Mouse (Mus musculus): Measurements from ENCODE around the gene Pop5.

Pop5 gene

GRCm38 (mm10) chr5:115266340-115266739 is 30.7 kb downstream of the Pop5 start:
- DNase-seq (ENCODE audit: low spot score), result no peak

GRCm38 (mm10) chr5:115266787-115267468 is 31.3 kb downstream of the Pop5 start:
- DNase-seq (ENCODE audit: low spot score), result no peak

DNA sequence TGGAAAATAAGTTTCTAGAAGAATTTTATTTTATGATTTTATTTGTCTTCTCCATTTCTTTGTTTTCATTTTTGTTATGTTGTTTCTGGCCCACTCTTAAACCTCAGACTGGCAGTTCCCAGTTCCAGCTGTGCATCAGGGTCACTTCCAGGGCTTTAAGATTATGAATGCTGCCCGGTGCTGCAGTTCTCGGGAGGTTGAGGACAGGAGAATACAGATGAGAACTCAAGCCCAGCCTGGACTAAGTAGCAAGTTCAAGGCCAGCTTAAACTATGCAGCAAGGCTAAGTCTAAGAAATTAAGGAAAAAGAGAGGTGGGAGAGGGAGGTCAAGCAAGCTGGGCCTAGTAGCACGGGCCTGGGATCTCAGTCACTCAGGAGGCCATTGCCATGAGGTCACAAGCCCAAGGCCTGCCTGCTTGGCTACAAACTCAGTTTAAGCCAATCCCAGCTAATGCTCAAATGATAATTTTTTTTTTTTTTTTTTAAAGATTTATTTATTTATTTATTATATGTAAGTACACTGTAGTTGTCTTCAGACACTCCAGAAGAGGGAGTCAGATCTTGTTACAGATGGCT is 31.9 kb downstream of the Pop5 start:
- no peak for DNase-seq (ENCODE audit: low spot score)

DNA sequence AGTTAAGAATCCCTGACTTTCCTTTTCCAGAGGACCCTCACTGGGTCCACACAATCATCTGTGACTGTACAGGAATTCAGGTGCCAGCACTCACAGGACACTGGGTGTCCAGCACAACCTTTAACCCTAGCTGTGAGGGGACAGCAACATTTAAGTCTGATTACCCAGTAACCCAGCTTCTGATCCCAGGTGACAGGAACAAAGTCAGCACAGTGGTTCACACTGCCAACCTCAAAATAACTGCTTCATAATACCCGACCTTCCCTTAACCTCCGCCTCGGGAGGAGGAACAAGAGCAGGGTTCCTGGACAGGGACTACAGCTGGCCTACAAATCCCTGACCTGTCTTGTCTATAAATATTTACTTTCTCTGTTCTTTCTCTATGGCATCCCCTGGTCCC is 32.6 kb downstream of the Pop5 start:
- DNase-seq (ENCODE audit: low spot score), result peak; percentile 22

DNA sequence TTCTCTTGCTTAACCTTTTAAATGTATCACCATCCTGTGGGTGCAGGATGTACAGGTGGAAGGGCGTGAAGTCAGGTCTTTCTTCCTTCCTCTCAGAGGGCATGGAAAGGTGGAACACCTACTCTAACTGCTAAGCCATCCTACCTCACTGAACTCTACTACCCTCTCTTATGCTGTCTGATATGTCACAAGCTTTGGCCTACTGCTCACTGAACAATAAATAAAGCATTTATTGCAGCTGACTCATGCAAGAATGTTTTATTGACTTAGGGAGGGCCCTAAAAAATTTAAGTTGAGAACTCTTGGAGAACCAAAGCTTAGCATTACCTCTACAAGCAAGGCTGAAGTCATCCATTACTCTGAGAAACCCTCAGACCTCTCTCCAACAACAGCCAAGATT is 34.3 kb downstream of the Pop5 start:
- DNase-seq (ENCODE audit: low spot score), result no peak

DNA sequence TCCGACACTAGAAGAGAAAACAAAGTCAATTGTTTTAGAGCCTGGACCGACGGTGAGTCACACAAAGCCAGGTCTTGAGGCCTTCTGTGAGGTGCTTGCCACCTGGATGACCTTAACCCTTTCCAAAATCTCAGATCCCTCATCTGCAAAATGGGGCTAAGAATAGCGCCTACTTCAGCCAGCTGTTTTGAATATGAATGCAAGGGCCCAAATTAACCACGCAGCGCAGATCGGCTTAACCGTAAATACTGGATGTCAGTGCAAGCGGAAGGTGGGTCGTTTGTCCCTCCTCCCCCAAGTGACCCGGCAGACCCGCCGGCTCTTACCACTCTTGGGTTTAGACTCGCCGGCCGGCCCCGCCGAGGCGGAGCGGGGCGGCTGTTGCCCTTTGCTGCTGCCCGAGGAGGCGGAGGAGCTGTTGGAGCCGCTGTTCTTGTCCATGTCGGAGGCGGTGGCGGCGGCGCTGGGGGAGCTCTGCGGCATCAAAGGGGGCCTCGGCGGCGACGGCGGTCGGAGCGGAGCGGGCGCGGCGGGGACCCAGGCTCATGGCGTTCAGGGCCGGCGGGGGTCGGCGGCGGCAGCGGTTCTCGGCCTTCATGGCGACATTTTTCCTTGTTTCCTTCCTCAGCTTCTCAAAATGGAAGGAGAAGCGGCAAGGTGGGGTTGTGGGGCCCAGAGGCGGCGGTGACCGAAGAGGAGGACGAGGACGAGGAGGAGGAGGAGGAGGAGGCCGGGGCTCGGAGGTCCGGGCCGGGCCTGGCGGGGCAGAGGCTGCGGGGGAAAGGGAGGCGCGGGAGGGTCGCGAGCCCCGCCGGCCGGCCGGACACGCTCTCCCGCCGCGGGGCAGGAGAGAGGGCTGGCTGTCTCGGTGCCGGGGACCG is 36.5 kb downstream of the Pop5 start:
- DNase-seq (ENCODE audit: low spot score), result peak; percentile 59

GRCm38 (mm10) chr5:115272812-115273548 is 37.3 kb downstream of the Pop5 start, which contains the start of gene Rnf10:
TSS of gene Rnf10 (minus strand) at chr5:115272898.
- DNase-seq (ENCODE audit: low spot score), result peak; percentile 98

- DNase-seq (ENCODE audit: low spot score), result no peak
Measured at GRCm38 (mm10) chr5:115273549-115274135, 38.0 kb downstream of the Pop5 start.

GRCm38 (mm10) chr5:115274353-115274752 is 38.7 kb downstream of the Pop5 start:
- DNase-seq (ENCODE audit: low spot score), result no peak

DNA sequence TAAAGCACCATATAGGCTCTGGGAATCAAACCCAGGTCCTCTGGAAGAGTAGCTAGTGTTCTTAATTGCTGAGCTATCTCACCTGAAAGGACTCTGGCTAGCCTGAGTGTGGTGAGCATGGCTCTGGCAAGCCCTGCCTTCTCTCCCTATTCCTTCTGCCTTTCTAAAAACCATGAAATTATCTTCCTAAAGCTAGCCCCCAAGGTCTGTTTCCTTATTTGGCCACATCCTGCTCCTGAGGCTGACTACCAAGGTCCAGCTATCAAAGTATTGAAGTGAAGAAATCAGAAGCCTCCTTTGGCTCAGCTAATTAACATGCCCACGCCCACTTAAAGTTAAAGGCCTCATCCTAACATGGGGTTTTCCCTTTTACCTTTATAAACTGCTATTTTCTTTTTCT is 39.1 kb downstream of the Pop5 start:
- no peak for DNase-seq (ENCODE audit: low spot score)

DNA sequence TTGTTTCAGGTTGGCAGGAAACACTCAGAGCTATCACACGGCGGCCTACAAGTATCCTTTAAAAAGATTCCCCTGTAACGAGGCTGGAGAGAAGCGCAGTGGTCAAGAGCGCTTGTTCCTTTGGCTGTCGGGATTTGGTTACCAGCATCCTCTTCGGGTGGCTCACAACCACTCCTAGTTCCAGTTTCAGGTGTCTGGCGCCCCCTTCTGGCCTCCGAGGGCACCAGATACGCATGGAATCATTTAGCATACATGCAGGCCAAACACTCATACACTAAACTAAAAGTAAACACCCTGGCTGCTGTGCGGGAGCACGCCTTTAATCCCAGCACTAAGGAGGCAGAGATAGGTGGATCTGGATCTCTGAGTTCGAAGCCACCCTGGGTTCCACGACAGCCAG is 40.4 kb downstream of the Pop5 start:
- no peak for DNase-seq (ENCODE audit: low spot score)

DNA sequence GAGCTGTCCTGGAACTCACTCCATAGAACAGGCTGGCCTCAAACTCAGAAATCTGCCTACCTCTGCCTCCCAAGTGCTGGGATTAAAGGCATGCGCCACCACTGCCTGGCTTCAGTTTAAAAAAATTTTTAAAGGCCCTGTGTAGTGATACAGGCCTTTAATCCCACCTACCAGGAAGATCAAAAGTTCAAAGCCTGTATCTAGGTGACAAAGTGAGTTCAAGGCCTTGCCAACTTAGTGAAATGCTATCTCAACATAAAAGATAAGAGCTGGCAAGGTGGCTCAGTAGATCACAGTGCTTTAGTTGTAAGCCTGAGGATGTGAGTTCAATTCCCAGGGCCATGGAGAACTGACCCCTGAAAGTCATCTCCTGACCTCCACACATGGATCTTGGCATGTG is 42.4 kb downstream of the Pop5 start:
- DNase-seq (ENCODE audit: low spot score), result no peak

DNA sequence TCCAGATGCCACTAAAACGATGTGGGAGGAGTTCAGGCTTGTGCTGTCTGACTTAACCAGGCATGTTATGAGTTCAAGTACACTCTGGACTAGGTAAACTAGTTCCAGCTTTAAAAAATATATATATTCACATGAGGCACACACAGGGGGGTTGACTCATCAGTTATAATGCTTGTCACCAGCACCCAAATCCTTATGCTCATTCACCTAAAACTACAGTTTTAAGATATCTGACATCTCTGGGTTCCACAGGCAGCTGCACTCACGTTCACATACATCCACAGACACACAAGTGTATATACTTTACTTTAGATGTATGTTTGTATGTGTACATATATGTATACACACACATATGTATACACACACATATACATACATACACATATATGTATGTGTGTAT is 43.1 kb downstream of the Pop5 start:
- no peak for DNase-seq (ENCODE audit: low spot score)

DNA sequence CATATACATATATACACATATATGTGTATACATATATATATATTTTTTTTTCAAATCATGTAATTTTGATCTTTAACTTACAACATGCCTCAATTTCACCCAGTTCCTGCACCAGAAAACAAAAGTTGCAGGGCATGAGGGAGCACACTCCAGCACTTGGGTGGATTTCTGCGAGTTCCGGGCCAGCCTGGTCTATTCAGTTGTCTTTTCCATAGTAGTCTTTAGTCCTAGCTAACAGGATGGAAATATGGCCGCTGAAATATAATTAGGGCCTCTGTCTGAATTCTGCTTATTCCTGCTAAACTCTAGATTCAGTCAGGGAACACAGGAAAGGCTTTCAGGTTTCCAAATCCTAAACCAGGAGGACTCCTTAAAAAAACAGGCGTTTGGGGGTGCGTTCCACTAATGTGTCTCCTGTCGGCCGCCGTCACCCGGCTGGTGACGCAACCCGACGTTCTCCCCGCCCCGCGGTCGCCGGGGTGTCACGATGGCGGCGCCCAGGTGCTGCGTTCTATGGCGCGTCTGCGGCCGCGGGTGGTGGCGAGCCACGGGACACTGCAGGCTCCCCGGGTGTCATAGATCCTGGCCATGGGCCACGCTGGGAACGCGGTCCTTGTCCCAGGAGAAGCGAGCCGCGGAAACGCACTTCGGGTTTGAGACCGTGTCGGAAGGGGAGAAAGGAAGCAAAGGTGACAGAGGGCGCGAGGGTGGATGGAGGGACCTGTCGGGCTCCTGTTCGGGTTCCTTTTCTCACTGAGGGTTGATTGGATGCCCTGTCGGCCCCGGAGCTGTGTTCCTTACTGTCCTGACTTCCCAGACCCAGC is 43.8 kb downstream of the Pop5 start, which contains the start of gene Coq5:
TSS of gene Coq5 (plus strand) at position 441 of the 824 bp plus-strand sequence.
- peak; percentile 79 for DNase-seq (ENCODE audit: low spot score)

DNA sequence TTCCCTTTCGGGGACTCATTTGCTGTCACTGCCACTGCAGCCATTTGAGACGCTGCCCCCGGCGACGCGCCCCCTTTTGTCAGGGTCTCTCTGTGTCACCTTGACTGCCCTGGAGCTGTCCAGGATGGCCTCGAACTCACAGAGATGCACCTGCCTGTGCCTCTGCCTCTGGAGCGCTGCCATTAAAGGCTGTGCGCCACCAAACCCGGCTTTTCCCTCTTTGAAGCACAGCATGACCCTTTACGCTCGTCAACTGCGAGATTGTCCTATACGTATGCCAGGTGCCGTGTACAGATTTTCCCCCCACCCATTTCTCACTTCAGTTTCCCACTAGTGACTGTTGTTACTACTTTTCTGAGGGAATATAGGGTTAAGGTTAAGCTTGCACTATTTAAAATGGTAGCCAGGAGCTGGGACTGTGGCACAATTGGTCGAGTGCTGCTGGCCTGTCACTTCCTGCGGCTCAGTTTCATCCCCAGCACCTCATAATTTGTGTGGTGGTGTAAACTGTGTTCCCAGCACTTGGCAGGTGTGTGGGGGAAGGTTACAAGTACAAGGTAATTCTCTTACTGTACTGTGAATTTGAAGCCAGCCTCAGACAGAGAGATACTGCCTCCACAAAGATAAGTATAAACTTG is 44.5 kb downstream of the Pop5 start:
- no peak for DNase-seq (ENCODE audit: low spot score)

GRCm38 (mm10) chr5:115284735-115285134 is 49.1 kb downstream of the Pop5 start:
- DNase-seq (ENCODE audit: low spot score), result no peak

DNA sequence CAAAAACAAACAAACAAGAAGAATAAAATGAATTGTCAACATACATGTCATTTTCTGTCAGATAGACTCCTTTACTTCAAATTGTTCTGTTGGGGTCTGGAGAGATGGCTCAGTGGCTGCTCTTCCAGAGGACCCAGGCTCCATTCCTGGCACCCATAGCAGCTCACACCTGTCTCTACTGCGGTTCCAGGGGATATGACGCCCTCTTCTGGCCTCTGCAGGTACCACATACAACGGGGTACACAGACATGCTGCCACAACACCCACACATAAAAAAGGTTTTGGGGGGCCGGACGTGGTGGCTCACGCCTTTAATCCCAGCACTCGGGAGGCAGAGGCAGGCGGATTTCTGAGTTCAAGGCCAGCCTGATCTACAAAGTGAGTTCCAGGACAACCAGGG is 58.5 kb downstream of the Pop5 start:
- DNase-seq (ENCODE audit: low spot score), result no peak
